Mouse (Mus musculus) monocyte, adult 2 months (primary cell): Measurements from ENCODE around the gene Tbx15.

Source experiments
- DNase-seq, 2 experiments: peaks; one replicate each; pipeline ENCODE4 v3.0.0; 2022; ENCODE audit warnings: low spot score in 2 of 2, low read depth in 1 of 2

Tbx15 gene

GRCm38 (mm10) chr3:99240213-99240720, at the start of gene Tbx15:
TSS of gene Tbx15 (plus strand) at chr3:99240381.
- no peak for DNase-seq

GRCm38 (mm10) chr3:99193576-99193975, 46.6 kb upstream of the Tbx15 start:
- no peak for DNase-seq

- DNase-seq, result no peak
Observed at GRCm38 (mm10) chr3:99203331-99203730, 36.9 kb upstream of the Tbx15 start.

- no peak for DNase-seq
Observed at GRCm38 (mm10) chr3:99208416-99208815, 31.8 kb upstream of the Tbx15 start.

- no peak for DNase-seq
Observed at GRCm38 (mm10) chr3:99211105-99211698, 29.0 kb upstream of the Tbx15 start.

- DNase-seq, result no peak
Observed at GRCm38 (mm10) chr3:99227807-99228206, 12.4 kb upstream of the Tbx15 start.

GRCm38 (mm10) chr3:99233393-99234318, 6.5 kb upstream of the Tbx15 start:
- no peak for DNase-seq

GRCm38 (mm10) chr3:99234319-99234869, 5.8 kb upstream of the Tbx15 start:
- DNase-seq, result no peak

GRCm38 (mm10) chr3:99235116-99235803, 4.9 kb upstream of the Tbx15 start:
- no peak for DNase-seq

GRCm38 (mm10) chr3:99235804-99236755, 4.1 kb upstream of the Tbx15 start:
- no peak for DNase-seq

GRCm38 (mm10) chr3:99238691-99239090, 1.5 kb upstream of the Tbx15 start:
- DNase-seq, result no peak

- no peak for DNase-seq
Observed at GRCm38 (mm10) chr3:99239301-99240045, 708 bp upstream of the Tbx15 start.

GRCm38 (mm10) chr3:99240811-99241738, 894 bp downstream of the Tbx15 start:
- DNase-seq, result no peak

- no peak for DNase-seq
Observed at GRCm38 (mm10) chr3:99242481-99242880, 2.3 kb downstream of the Tbx15 start.

GRCm38 (mm10) chr3:99245341-99245740, 5.2 kb downstream of the Tbx15 start:
- no peak for DNase-seq

- no peak for DNase-seq
Observed at GRCm38 (mm10) chr3:99246629-99247028, 6.4 kb downstream of the Tbx15 start.

- no peak for DNase-seq
Observed at GRCm38 (mm10) chr3:99247586-99247985, 7.4 kb downstream of the Tbx15 start.

GRCm38 (mm10) chr3:99247996-99248801, 8.0 kb downstream of the Tbx15 start:
- DNase-seq, result no peak
